Mouse (Mus musculus) erythroblast, embryonic 14.5 days (primary cell): ENCODE measurements around the gene Gmds. TPM values are rescaled to one million over a fixed set of nuclear protein-coding genes. Genes with fewer than 3 reads are reported as not detected.

ENCODE experiments used
- H3K27me3 ChIP-seq: 2 replicates; pipeline ENCODE4 v1.6.1; 2012; ENCODE audit warnings: inconsistent platforms; ENCODE audit not compliant: control insufficient read depth
- H3K36me3 ChIP-seq: 2 replicates; pipeline ENCODE4 v1.6.1; 2012; ENCODE audit warnings: mild to moderate bottlenecking, inconsistent platforms; ENCODE audit not compliant: control insufficient read depth
- H3K4me1 ChIP-seq: 2 replicates; pipeline ENCODE4 v1.6.1; 2012; ENCODE audit warnings: inconsistent platforms; ENCODE audit not compliant: control insufficient read depth
- H3K4me3 ChIP-seq: replicated peaks from 2 replicates; pipeline ENCODE3; 2012; ENCODE audit warnings: moderate library complexity, mild to moderate bottlenecking, inconsistent platforms
- H3K9me3 ChIP-seq: 2 replicates; pipeline ENCODE4 v1.6.1; 2012; ENCODE audit warnings: low read length, inconsistent platforms, mixed read lengths; ENCODE audit not compliant: control insufficient read depth
- GATA1 ChIP-seq: IDR thresholded peaks from 2 replicates; pipeline ENCODE4 v1.6.1; 2012; ENCODE audit warnings: low read length, inconsistent platforms, mixed read lengths
- TAL1 ChIP-seq: IDR thresholded peaks from 3 replicates; pipeline ENCODE4 v1.6.1; 2012; ENCODE audit warnings: low read length, inconsistent platforms, mixed read lengths
- polyA plus RNA-seq: library from polyadenylated mRNA; stranded (reverse); fragments of >175 nt; gene quantifications from 2 replicates; pipeline ENCODE4 v1.2.3, GENCODE M21; 2012

Gene Gmds
- polyA plus RNA-seq, 1 experiment: 1.2 TPM

GRCm38 (mm10) chr13:31863461-31863860, 475.1 kb downstream of the Gmds start:
- H3K9me3 ChIP-seq: no peaks in the 10 kb centered on the region
- H3K27me3 ChIP-seq: no peaks in the 10 kb centered on the region
- TF ChIP-seq GATA1 (no peak), TAL1 (no peak)
- no peaks in the 10 kb centered on the region for H3K36me3 ChIP-seq
- no peaks in the 10 kb centered on the region for H3K4me1 ChIP-seq
- H3K4me3 ChIP-seq: no peak overlapping the region

- Histone ChIP-seq H3K27me3 (no peaks in the 10 kb centered on the region), H3K4me1 (no peaks in the 10 kb centered on the region), H3K36me3 (no peaks in the 10 kb centered on the region), H3K4me3 (no peak overlapping the region), H3K9me3 (no peaks in the 10 kb centered on the region)
- TF ChIP-seq GATA1: no peak
- no peak for TF ChIP-seq TAL1
Measured at GRCm38 (mm10) chr13:31860200-31860599, 478.3 kb downstream of the Gmds start.

- H3K4me3 ChIP-seq: no peak overlapping the region
- H3K27me3 ChIP-seq: no peaks in the 10 kb centered on the region
- TF ChIP-seq GATA1 (no peak), TAL1 (no peak)
- no peaks in the 10 kb centered on the region for H3K9me3 ChIP-seq
- no peaks in the 10 kb centered on the region for H3K4me1 ChIP-seq
- H3K36me3 ChIP-seq: no peaks in the 10 kb centered on the region
Measured at GRCm38 (mm10) chr13:31854000-31854399, 484.5 kb downstream of the Gmds start.

- Histone ChIP-seq H3K9me3 (no peaks in the 10 kb centered on the region), H3K36me3 (no peaks in the 10 kb centered on the region), H3K4me3 (no peak overlapping the region), H3K4me1 (no peaks in the 10 kb centered on the region), H3K27me3 (no peaks in the 10 kb centered on the region)
- TF ChIP-seq TAL1 (no peak), GATA1 (no peak)
Measured at GRCm38 (mm10) chr13:31853564-31853963, 485.0 kb downstream of the Gmds start.

GRCm38 (mm10) chr13:31849258-31849971, 489.1 kb downstream of the Gmds start:
- Histone ChIP-seq H3K4me1 (no peaks in the 10 kb centered on the region), H3K4me3 (no peak overlapping the region), H3K9me3 (no peaks in the 10 kb centered on the region), H3K36me3 (no peaks in the 10 kb centered on the region), H3K27me3 (no peaks in the 10 kb centered on the region)
- TF ChIP-seq GATA1 (no peak), TAL1 (no peak)

GRCm38 (mm10) chr13:31835802-31836201, 502.7 kb downstream of the Gmds start:
- TF ChIP-seq GATA1: no peak
- TF ChIP-seq TAL1: no peak
- H3K36me3 ChIP-seq: no peaks in the 10 kb centered on the region

GRCm38 (mm10) chr13:31830332-31830731, 508.2 kb downstream of the Gmds start:
- Histone ChIP-seq H3K27me3 (no peaks in the 10 kb centered on the region), H3K4me3 (no peak overlapping the region), H3K36me3 (no peaks in the 10 kb centered on the region), H3K4me1 (no peaks in the 10 kb centered on the region), H3K9me3 (no peaks in the 10 kb centered on the region)
- TF ChIP-seq TAL1: no peak
- no peak for TF ChIP-seq GATA1

More at GRCm38 (mm10) chr13:31835802-31836201, 502.7 kb downstream of the Gmds start:
- H3K27me3 ChIP-seq: no peaks in the 10 kb centered on the region
- H3K4me3 ChIP-seq: no peak overlapping the region
- no peaks in the 10 kb centered on the region for H3K9me3 ChIP-seq
- no peaks in the 10 kb centered on the region for H3K4me1 ChIP-seq

GRCm38 (mm10) chr13:31828446-31828845, 510.1 kb downstream of the Gmds start:
- Histone ChIP-seq H3K4me3 (no peak overlapping the region), H3K36me3 (no peaks in the 10 kb centered on the region), H3K27me3 (0 out of 2 replicates have a peak, but pooled peaks cover under 1% of the 10 kb centered on the region), H3K9me3 (no peaks in the 10 kb centered on the region), H3K4me1 (no peaks in the 10 kb centered on the region)
- TF ChIP-seq TAL1 (no peak), GATA1 (no peak)

- Histone ChIP-seq H3K9me3 (no peaks in the 10 kb centered on the region), H3K4me3 (no peak overlapping the region), H3K36me3 (no peaks in the 10 kb centered on the region), H3K27me3 (peaks cover 3% of the 10 kb centered on the region; the same call in 1 of the 2 replicates), H3K4me1 (no peaks in the 10 kb centered on the region)
- TF ChIP-seq TAL1: no peak
- TF ChIP-seq GATA1: no peak
Measured at GRCm38 (mm10) chr13:31827820-31828332, 510.7 kb downstream of the Gmds start.
